Mouse (Mus musculus) brown adipose tissue, adult 24 weeks (tissue): ENCODE results near the gene Tmem150c. TPM values are rescaled to one million over a fixed set of nuclear protein-coding genes. Genes with fewer than 3 reads are reported as not detected.

Experiments
- H3K27ac ChIP-seq: fragments of 200-500 bp; replicated peaks from 2 replicates; pipeline ENCODE4 v1.5.1; 2012; ENCODE audit warnings: low read depth, mild to moderate bottlenecking, low read length
- H3K4me1 ChIP-seq: fragments of 200-500 bp; 2 replicates; pipeline ENCODE4 v1.6.1; 2012; ENCODE audit warnings: low read length, mixed read lengths; ENCODE audit not compliant: control insufficient read depth, insufficient read depth, insufficient read length
- H3K4me3 ChIP-seq: fragments of 200-500 bp; 2 replicates; pipeline ENCODE4 v1.5.1; 2012; ENCODE audit warnings: low read depth, mild to moderate bottlenecking, low read length, moderate library complexity; ENCODE audit not compliant: insufficient read depth
- polyA plus RNA-seq: library from polyadenylated mRNA; stranded (reverse); fragments of >200 nt; gene quantifications from 2 replicates; pipeline ENCODE4 v1.2.4, GENCODE M21; 2012; ENCODE audit not compliant: missing spikeins, insufficient read depth, insufficient read length

The Tmem150c gene
- polyA plus RNA-seq, 1 experiment = not detected

- Histone ChIP-seq H3K27ac (no peak overlapping the region), H3K4me1 (no peaks in the 10 kb centered on the region), H3K4me3 (no peak overlapping the region)
These were observed 68.4 kb downstream of the Tmem150c start for GRCm38 (mm10) chr5:100091263-100091594.

- Histone ChIP-seq H3K27ac (no peak overlapping the region), H3K4me3 (no peak overlapping the region), H3K4me1 (no peaks in the 10 kb centered on the region)
These were observed 68.9 kb downstream of the Tmem150c start for GRCm38 (mm10) chr5:100090515-100091262.

GRCm38 (mm10) chr5:100085097-100085496 lies 74.5 kb downstream of the Tmem150c start:
- H3K4me1 ChIP-seq = peaks cover 3% of the 10 kb centered on the region; the same call in 1 of the 2 replicates
- no peak overlapping the region for H3K27ac ChIP-seq

GRCm38 (mm10) chr5:100083953-100084562 lies 75.5 kb downstream of the Tmem150c start:
- Histone ChIP-seq H3K4me3 (no peak overlapping the region), H3K4me1 (peaks cover 5% of the 10 kb centered on the region; the same call in 1 of the 2 replicates), H3K27ac (no peak overlapping the region)

More at GRCm38 (mm10) chr5:100085097-100085496, 74.5 kb downstream of the Tmem150c start:
- no peak overlapping the region for H3K4me3 ChIP-seq

- H3K4me3 ChIP-seq = no peak overlapping the region
- H3K27ac ChIP-seq = no peak overlapping the region
- H3K4me1 ChIP-seq = peaks cover 8% of the 10 kb centered on the region; the same call in 1 of the 2 replicates
These were observed 77.6 kb downstream of the Tmem150c start for GRCm38 (mm10) chr5:100082006-100082405.

GRCm38 (mm10) chr5:100079931-100080275 lies 79.7 kb downstream of the Tmem150c start:
- H3K27ac ChIP-seq = no peak overlapping the region
- H3K4me3 ChIP-seq = peak overlapping the region; percentile 53; the same call in 1 of the 2 replicates
- peaks cover 5% of the 10 kb centered on the region; the same call in 1 of the 2 replicates for H3K4me1 ChIP-seq

- H3K4me3 ChIP-seq = peak overlapping the region; percentile 53
- H3K4me1 ChIP-seq = peaks cover 5% of the 10 kb centered on the region; the same call in 1 of the 2 replicates
- no peak overlapping the region for H3K27ac ChIP-seq
These were observed 80.3 kb downstream of the Tmem150c start for GRCm38 (mm10) chr5:100079040-100079930.

GRCm38 (mm10) chr5:100074571-100074970 lies 85.0 kb downstream of the Tmem150c start:
- no peak overlapping the region for H3K27ac ChIP-seq
- no peak overlapping the region for H3K4me3 ChIP-seq

GRCm38 (mm10) chr5:100072557-100072956 lies 87.1 kb downstream of the Tmem150c start:
- Histone ChIP-seq H3K27ac (no peak overlapping the region), H3K4me3 (no peak overlapping the region), H3K4me1 (no peaks in the 10 kb centered on the region)

More at GRCm38 (mm10) chr5:100074571-100074970, 85.0 kb downstream of the Tmem150c start:
- peaks cover 5% of the 10 kb centered on the region; the same call in 1 of the 2 replicates for H3K4me1 ChIP-seq

- Histone ChIP-seq H3K4me1 (no peaks in the 10 kb centered on the region), H3K4me3 (no peak overlapping the region), H3K27ac (no peak overlapping the region)
These were observed 88.1 kb downstream of the Tmem150c start for GRCm38 (mm10) chr5:100071541-100071940.

- Histone ChIP-seq H3K4me3 (no peak overlapping the region), H3K4me1 (no peaks in the 10 kb centered on the region), H3K27ac (no peak overlapping the region)
These were observed 89.4 kb downstream of the Tmem150c start for GRCm38 (mm10) chr5:100070255-100070654.

- no peak overlapping the region for H3K27ac ChIP-seq
- H3K4me3 ChIP-seq = no peak overlapping the region
- no peaks in the 10 kb centered on the region for H3K4me1 ChIP-seq
These were observed 90.1 kb downstream of the Tmem150c start for GRCm38 (mm10) chr5:100069526-100069925.

- no peak overlapping the region for H3K27ac ChIP-seq
- H3K4me1 ChIP-seq = no peaks in the 10 kb centered on the region
- H3K4me3 ChIP-seq = no peak overlapping the region
These were observed 92.0 kb downstream of the Tmem150c start for GRCm38 (mm10) chr5:100067579-100067978.

- Histone ChIP-seq H3K4me1 (peaks cover 1% of the 10 kb centered on the region; the same call in 1 of the 2 replicates), H3K27ac (no peak overlapping the region), H3K4me3 (no peak overlapping the region)
These were observed 98.7 kb downstream of the Tmem150c start for GRCm38 (mm10) chr5:100060876-100061275.

- no peak overlapping the region for H3K4me3 ChIP-seq
- peaks cover 6% of the 10 kb centered on the region for H3K4me1 ChIP-seq
- no peak overlapping the region for H3K27ac ChIP-seq
These were observed 100.3 kb downstream of the Tmem150c start for GRCm38 (mm10) chr5:100059326-100059725.
